Mouse (Mus musculus): ENCODE results near the gene Trpc4ap.
A peak's percentile ranks its signal among the peaks of the same experiment; 100 is the strongest.
"Not testable (repeated sequence)": the region's sequence is repeated elsewhere in the genome, so short reads cannot be mapped to it uniquely, and the experiment has no call there.

Trpc4ap gene

DNA sequence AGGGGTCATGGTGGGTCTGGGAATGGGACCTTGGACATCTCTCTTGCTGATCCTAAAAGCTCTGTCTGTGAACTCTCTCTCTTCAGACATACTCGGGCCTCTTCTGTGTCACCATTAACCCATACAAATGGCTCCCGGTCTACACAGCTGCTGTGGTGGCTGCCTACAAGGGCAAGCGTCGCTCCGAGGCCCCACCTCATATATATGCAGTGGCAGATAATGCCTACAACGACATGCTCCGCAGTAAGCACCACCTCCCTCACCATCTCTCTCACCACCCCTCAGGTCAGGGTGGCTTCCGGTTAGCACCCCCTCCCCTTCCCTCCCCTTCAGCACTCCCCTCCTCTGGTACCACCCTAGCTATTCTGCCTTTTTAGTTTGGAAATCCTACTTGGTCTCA lies 78.2 kb downstream of the Trpc4ap start:
- no peak for DNase-seq (ENCODE audit: low read depth, low spot score)

DNA sequence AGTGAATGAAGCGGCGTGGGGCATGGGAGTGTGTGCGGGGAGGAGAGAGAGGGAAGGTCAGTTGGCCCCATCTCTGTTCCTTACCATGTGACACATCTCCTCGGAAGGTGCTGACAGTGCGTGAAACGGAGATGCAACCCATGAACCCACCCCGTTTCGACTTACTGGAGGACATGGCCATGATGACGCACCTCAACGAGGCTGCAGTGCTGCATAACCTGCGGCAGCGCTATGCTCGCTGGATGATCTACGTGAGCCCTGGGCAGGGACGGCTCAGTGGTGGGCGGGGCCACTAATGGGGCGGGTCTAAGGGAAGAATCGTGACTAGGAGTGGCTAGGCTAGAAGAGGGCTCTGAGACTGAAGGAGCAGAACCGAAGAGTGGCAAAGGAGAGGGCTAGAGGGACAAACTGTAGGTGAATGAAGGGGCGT lies 78.8 kb downstream of the Trpc4ap start:
- peak; percentile 87 for DNase-seq (ENCODE audit: low read depth, low spot score)

DNA sequence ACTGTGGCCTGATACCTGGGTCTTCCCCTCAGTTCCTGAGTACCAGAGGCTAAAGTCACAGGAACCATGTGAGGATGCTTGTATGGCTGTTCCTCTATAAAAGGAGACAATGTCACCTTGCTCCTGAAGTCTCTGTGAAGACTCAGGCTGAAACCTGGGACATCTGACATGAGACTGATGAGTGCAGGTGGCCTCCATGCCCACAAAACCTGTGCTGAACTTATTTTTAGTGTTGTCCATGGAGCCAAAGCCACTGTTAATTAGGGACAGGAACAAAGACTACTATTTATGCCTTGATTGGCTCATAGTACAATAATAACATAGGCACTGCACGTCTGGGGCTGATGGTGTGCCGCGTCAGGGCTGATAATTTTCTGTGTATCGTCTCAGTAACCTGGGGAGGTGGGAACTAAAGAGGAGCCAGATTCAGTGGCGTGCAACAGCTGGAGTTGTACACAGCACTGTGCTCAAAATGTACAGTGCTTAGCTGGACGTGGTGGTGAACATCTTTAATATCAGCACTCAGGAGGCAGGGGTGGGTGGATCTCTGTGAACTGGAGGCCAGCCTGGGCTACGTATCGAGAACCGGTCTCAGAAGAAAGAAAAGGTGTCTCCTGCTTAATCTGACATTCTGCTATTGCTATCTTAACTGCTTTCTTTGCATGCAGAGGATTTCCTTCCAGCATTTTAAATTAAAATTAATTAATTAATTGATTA lies 80.2 kb downstream of the Trpc4ap start:
- no peak for DNase-seq (ENCODE audit: low read depth, low spot score)

DNA sequence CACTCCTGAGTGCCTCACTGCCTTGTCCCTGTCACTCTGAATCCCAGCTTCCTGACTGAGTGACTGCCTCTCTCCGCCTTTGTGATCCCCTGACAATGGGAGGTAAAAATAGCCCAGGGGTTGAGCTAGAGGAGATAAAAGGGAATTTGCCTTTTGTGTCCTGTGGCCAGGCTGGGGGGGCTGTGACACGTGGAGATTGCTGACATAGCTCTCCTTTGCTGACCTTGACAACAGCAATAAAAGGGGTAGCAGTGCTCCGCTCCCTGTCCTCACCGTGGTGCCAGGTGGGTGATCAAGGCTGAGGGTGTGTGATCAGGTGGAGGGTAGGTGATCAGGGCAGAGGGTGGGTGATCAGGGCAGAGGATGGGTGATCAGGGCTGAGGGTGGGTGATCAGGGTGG lies 81.2 kb downstream of the Trpc4ap start, which contains the start of gene Myh7b:
Gene Myh7b, plus strand, starts transcription at position 235 of the 400 bp plus-strand sequence.
- no peak for DNase-seq (ENCODE audit: low read depth, low spot score)

DNA sequence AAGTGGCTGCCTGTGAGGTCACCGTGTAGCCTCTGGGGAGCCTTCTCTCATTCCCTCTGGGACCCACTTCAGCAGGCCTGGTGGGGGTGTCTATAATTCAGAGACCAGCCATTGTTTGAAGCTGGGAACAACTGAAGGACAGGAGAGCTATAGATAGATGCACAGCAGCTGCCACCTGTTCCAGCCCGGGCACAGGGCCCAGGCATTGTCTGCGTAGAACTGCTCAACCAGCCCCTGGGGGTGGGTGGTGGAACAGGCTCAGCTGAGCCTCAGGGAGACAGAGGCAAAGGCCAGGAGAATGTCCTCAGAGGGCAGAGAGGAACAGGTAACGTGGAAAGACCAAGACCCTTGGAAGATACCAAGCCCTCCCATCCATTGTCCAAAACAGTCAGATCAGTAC lies 85.8 kb downstream of the Trpc4ap start:
- DNase-seq (ENCODE audit: low read depth, low spot score) = peak; percentile 87

DNA sequence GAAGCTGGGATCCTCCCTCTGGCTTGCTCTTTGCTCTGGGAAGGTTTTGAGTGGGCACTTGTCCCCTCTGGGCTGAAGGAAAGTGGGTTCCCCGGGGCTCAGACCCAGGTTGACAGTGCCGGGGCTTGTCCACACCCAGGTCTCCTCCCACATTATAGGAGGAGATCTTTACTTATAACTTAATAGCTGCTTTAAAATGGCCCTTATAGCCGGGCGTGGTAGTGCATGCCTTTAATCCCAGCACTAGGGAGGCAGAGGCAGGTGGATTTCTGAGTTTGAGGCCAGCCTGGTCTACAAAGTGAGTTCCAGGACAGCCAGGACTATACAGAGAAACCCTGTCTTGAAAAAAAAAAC lies 87.0 kb downstream of the Trpc4ap start:
- DNase-seq (ENCODE audit: low read depth, low spot score) = not testable (repeated sequence)

DNA sequence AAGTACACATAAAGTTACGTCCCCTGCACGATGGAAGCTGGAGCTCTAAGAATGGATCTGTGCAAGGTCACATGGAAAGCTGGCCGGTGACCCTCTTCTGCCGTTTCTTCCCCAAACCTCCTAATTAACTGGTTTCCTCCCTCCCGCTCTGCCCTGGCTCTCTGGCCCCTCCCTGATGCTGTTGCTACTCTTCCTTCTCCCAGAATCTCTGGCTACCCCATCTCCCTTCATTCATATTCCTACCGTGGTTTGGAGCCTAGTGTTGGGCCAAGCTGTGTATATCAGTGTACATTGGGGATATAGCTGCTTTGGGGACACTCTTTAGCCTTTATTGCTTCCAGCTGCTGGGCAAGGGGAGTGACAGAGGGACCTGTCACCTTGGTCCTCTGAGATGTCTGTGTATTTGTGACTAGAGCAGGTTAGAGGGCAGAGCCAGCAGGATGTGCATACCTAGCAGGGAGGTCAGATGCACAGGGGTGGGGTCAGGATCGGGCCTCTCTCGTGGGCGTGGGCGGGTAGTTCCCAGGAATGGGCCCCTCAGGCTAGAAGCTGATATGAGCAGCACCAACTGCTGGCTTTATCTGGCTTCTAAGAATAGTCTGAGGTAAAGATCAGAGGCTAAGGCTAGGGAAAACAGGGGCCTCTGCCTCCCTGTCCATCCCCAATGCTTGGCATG lies 87.5 kb downstream of the Trpc4ap start:
- DNase-seq (ENCODE audit: low read depth, low spot score) = no peak

DNA sequence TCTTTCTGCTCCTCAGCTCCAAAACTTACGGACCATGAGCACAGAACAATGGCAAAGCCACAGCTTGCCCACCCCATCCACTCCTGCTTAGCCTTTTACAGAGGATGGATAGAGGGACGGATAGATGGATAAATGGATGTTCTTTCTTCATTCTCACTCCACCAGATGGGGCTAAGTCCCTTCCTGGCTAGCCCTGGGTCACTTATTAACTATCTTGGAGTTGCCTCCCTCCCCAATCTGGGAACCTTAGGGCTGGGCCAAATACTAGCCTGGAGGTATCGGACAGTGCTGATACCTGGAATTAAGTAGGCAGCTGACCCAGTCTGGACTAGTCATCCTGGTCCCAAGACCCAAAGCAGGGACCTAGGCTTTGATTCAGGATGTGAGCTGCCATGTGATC lies 88.5 kb downstream of the Trpc4ap start:
- no peak for DNase-seq (ENCODE audit: low read depth, low spot score)

DNA sequence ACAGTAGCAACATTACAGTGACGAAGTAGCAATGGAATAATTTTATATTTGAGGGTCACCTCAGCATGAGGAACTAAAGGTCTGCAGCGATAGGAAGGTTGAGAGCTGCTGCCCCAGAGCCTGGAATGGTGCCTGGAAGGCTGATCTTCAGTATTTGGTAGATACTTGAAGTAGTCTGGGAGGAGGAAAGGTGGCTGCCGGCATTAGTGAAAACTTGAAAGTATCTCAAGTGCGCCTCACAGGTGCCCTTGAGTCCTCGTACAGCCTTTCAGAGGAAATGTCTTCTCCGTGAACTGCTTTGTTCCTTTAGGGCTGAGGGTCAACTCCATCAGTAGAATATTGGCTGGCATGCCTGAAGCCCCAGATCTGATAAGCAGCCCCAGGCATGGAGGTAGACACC lies 96.7 kb downstream of the Trpc4ap start:
- no peak for DNase-seq (ENCODE audit: low read depth, low spot score)

DNA sequence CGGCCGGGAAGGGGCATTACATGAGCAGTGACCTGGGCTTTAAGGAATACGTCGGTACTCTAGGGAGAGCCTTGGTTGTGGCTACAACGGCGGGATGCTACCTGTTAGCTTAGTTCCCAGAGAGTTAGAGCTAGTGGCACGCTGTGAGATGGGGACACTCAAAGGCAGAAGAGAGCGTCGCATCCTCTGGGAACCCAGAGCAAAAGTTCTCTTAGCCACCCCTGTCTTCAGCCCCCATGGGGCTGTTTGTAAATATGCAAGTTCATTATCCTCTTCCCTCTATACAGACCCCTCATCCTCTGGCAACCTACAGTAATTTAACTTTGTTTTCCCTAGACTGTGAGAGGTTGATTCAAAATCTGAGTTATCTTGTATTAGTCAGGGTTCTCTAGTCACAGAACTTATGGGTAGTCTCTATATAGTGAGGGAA lies 99.3 kb downstream of the Trpc4ap start:
- no peak for DNase-seq (ENCODE audit: low read depth, low spot score)

DNA sequence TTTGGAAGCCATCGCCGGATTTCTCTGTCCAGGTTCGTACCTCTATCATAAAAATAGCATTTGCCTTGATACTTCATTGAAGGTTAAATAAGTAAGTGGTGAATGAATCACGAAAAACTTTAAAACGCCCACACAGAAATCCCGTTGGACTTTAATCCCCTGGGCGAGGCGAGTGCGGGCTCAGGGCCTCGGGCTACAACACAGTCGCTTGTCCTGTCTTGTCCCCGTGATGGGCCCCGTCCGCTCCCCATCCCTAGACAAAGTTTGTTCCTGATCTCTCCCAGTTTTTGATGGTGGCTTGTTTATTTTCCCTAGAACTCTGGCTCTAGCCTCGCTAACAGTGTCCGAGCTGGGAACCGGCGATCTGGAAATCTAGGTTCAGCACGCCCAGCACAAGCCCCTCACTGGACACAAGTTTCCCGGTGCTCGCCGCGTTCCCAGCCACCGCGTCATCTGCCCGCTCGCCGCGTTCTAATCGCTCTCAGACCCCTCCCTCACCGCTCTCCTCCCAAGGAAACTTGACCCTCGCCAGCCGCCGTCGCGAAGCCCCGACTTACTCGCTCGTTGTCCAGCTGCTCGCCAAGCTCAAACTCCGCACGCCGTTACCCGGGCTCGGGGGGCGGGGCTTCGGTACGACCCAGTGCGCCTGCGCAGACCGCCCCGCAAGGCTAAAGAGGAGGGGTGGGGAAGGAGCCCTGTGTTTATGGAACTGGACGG lies 99.9 kb downstream of the Trpc4ap start, which contains the start of gene Gss:
Gene Gss, minus strand, starts transcription at position 674 of the 717 bp plus-strand sequence.
- DNase-seq (ENCODE audit: low read depth, low spot score) = peak; percentile 98

DNA sequence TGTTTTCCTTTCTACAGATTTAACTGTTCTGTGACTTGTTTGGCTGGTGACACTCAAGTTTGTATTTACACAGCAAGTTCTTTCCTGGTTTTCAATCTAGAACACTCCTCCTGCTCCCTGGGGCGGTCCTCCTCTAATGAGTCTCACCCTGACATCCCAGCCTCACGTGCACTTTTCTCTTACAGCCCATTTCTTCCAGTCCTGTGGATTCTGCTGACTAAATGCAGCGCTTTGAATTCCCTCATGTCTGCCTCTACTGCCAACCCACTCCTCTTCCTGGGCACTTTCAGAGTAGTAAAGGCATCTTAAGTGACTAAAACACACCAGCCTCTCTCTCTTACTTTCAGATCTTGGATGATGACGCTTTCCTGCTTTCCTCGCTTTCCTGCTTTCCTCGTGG lies 100.5 kb downstream of the Trpc4ap start:
- DNase-seq (ENCODE audit: low read depth, low spot score) = peak; percentile 30

DNA sequence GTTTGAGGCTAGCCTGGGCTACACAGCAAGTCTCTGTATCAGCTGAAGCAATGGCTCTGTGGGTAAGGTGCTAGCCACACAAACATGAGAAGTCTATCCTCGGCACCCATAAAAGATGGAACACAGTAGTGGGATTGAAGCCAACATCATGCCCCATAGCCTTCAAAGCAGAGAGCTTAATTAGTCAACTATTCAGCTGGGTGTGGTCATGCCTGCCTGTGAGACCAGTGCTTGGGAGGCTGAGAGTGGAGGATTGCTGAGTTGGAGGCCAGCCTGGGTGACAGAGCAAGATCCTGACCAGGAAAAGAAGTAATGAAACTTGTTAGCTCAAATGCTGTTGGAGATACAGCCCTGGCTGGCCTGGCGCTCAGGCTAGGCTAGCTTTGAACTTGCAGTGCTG lies 101.3 kb downstream of the Trpc4ap start:
- DNase-seq (ENCODE audit: low read depth, low spot score) = no peak

DNA sequence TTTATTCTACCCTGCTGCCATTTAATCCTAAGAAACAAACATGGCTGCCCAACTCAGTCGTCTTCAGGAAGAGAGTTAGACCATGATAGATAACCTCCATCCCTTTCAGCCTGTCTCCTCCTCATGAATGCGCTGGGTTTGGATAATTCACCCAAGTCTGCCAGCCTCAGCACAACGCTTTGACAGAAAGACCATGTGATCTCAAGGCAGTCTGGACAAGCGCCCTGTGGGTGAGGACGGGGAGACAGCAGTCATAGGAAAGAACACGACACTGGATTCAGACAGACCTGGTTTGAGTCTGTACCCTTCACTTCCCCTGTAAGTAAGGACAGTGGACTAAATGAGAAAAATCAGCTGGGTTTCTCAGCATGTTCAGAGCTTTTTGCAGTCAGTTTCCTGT lies 102.7 kb downstream of the Trpc4ap start:
- DNase-seq (ENCODE audit: low read depth, low spot score) = peak; percentile 57

DNA sequence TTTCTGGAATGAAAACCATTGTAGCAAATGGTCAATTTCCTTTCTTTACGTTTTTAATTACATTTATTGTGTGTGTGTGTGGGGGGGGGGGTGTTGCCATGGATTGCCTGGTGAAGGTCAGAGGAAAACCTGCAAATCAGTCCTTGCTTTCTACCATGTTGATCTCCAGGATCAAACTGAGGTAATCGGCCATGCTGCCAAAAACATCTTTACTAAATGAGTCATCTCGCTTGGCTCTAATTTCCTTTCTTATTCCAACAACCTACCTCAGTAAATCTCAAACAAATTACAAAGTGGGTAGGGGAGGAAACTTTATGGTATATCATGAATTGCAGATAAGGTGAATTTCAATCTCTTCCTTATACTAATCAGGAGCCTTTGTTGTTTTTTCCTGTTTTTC lies 104.0 kb downstream of the Trpc4ap start:
- DNase-seq (ENCODE audit: low read depth, low spot score) = no peak

DNA sequence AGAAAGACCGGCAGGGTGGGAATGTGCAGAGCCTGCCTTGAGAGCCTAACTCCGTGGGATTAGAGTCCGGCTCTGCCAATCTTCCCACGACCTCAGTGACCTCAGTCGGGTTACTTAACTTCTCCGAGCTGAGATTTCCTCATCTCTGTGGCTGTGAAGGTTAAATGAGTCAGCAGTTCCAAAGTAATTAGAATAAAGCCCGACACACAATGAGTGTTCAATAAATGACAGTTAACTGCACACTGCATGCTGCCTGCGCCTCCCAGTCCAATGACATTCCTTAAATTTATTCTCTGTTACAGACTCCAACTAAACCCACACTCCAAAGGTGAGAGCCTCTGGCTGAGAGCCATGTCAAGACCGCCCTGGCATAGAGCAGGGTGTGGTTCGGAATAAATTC lies 106.7 kb downstream of the Trpc4ap start:
- no peak for DNase-seq (ENCODE audit: low read depth, low spot score)

DNA sequence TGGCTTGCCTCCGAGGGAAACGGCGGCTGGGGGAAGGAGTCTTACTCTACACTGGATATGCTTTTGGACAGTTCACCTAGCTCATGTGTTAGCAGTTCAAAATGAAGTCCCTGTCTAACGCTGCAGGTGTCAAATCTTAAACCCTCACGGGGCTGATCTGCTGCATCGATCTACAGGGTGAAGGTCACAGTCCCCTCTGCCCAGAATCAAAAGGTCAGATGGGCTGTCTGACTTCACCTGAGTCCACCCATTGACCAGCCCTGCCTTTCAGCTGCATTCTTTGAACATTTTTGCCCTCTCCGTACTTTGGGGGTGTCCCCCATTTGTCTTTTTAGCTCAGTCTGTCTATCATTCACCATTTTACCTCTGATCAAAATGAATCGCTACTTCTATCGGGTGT lies 107.1 kb downstream of the Trpc4ap start:
- no peak for DNase-seq (ENCODE audit: low read depth, low spot score)
